Mouse (Mus musculus) hindbrain, embryonic 16.5 days (tissue): ENCODE measurements around the gene Wsb1. TPM values are rescaled to one million over a fixed set of nuclear protein-coding genes. Genes with fewer than 3 reads are reported as not detected.

Experiments used
- ATAC-seq: fragments of 200-750 bp; cut with Nextera tagmentation; 2 replicates; pipeline ENCODE4 v1.8.0; 2017; ENCODE audit warnings: moderate TSS enrichment, moderate library complexity
- H3K27ac ChIP-seq: fragments of 300-500 bp; sonication (generic); 2 replicates; pipeline ENCODE4 v1.5.1; 2014; ENCODE audit warnings: low read depth, mild to moderate bottlenecking, control low read depth, low read length, moderate library complexity
- H3K27me3 ChIP-seq: fragments of 300-500 bp; sonication (generic); replicated peaks from 2 replicates; pipeline ENCODE4 v1.6.1; 2014; ENCODE audit warnings: low read length; ENCODE audit not compliant: control insufficient read depth, insufficient read depth
- H3K36me3 ChIP-seq: fragments of 300-500 bp; sonication (generic); 2 replicates; pipeline ENCODE4 v1.6.1; 2014; ENCODE audit warnings: mild to moderate bottlenecking, low read length, moderate library complexity, mixed read lengths; ENCODE audit not compliant: control insufficient read depth, insufficient read depth
- H3K4me1 ChIP-seq: fragments of 300-500 bp; sonication (generic); 2 replicates; pipeline ENCODE4 v1.6.1; 2014; ENCODE audit warnings: low read depth, low read length; ENCODE audit not compliant: control insufficient read depth, insufficient read depth
- H3K4me2 ChIP-seq: fragments of 300-500 bp; sonication (generic); 2 replicates; pipeline ENCODE4 v1.6.1; 2014; ENCODE audit warnings: mild to moderate bottlenecking, low read length, control low read depth, moderate library complexity
- H3K4me3 ChIP-seq: fragments of 300-500 bp; sonication (generic); 2 replicates; pipeline ENCODE4 v1.5.1; 2014; ENCODE audit warnings: mild to moderate bottlenecking, low read length, control low read depth, moderate library complexity
- H3K9ac ChIP-seq: fragments of 300-500 bp; sonication (generic); 2 replicates; pipeline ENCODE4 v1.6.1; 2014; ENCODE audit warnings: low read depth, mild to moderate bottlenecking, control low read depth, low read length, moderate library complexity
- H3K9me3 ChIP-seq: fragments of 300-500 bp; sonication (generic); 2 replicates; pipeline ENCODE4 v1.6.1; 2014; ENCODE audit warnings: mild to moderate bottlenecking, low read length, moderate library complexity; ENCODE audit not compliant: control insufficient read depth
- WGBS: fragments of 180-500 bp; shearing (Covaris S2); extraction: QIAGEN DNeasy Blood & Tissue Kit; methylation state at CpG from one replicate; pipeline ENCODE4 v1.1.7; 2014; 5-methylcytosine and 5-hydroxymethylcytosine counted together
- polyA plus RNA-seq: library from polyadenylated mRNA; unstranded; fragments of >200 nt; fragmentation: Nextera tagmentation; extraction: Ambion mirVana; gene quantifications from 2 replicates; pipeline ENCODE4 v1.2.1, GENCODE M21; 2015

Gene Wsb1
- polyA plus RNA-seq, 1 experiment from 2014 or later: 380 TPM

- no peaks in the 10 kb centered on the region for H3K36me3 ChIP-seq
- 72% methylated on average over 5 of the region's 5 CpGs for WGBS
- no peak overlapping the region for H3K27ac ChIP-seq
- no peak overlapping the region for H3K4me3 ChIP-seq
- no peaks in the 10 kb centered on the region for H3K27me3 ChIP-seq
- no peaks in the 10 kb centered on the region for H3K9me3 ChIP-seq
- ATAC-seq: no peak
- no peak overlapping the region for H3K4me2 ChIP-seq
- no peak overlapping the region for H3K9ac ChIP-seq
- H3K4me1 ChIP-seq: no peaks in the 10 kb centered on the region
These were observed 37.2 kb upstream of the Wsb1 start for GRCm38 (mm10) chr11:79291651-79292050.

GRCm38 (mm10) chr11:79290473-79290872 is 36.0 kb upstream of the Wsb1 start:
- ATAC-seq: no peak

DNA sequence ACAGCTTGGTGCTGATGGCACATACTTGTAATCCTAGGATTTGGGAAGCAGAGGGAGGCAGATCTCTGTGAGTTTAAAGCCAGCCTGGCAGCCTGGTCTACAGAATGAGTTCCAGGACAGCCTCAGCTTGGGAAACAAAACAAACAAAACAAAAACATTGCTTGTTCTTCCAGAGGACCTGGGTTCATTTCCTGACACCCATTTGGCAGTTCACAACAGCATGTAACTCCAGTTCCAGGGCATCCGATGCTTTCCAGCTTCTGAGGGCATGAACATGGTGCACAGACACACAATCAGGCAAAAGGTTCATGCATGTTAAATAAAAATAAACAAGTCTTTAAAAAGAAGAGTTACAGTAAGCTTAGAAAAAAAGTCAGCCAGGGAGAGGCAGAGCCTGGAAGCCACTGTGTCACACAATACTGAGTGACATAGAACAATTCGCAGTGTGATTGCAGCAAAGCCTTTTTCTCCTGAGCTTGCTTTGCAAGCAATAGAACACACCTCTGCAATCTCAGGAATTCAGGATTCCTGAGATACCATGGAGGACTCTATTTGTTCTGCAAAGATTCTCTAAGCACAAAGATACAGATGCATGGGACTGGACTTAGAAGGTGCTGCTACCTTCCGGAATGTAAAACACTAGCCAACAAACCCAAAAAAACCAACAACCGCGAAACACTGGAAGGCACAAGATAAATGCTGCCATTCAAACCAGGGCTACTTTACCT is 34.6 kb upstream of the Wsb1 start:
- Histone ChIP-seq H3K4me1 (no peaks in the 10 kb centered on the region), H3K27ac (no peak overlapping the region), H3K4me3 (no peak overlapping the region), H3K36me3 (no peaks in the 10 kb centered on the region), H3K27me3 (no peaks in the 10 kb centered on the region), H3K9ac (no peak overlapping the region), H3K9me3 (no peaks in the 10 kb centered on the region), H3K4me2 (no peak overlapping the region)
- no peak for ATAC-seq
- WGBS: 92% methylated on average over 5 of the region's 5 CpGs

More at GRCm38 (mm10) chr11:79290473-79290872, 36.0 kb upstream of the Wsb1 start:
- no peak overlapping the region for H3K4me3 ChIP-seq
- H3K4me1 ChIP-seq: no peaks in the 10 kb centered on the region
- no peak overlapping the region for H3K27ac ChIP-seq
- no peak overlapping the region for H3K9ac ChIP-seq
- no peaks in the 10 kb centered on the region for H3K36me3 ChIP-seq
- 56% methylated on average over 2 of the region's 2 CpGs for WGBS
- no peaks in the 10 kb centered on the region for H3K9me3 ChIP-seq
- no peaks in the 10 kb centered on the region for H3K27me3 ChIP-seq
- H3K4me2 ChIP-seq: no peak overlapping the region

GRCm38 (mm10) chr11:79288278-79288843 is 33.9 kb upstream of the Wsb1 start:
- Histone ChIP-seq H3K27me3 (no peaks in the 10 kb centered on the region), H3K4me1 (no peaks in the 10 kb centered on the region), H3K27ac (no peak overlapping the region), H3K9ac (no peak overlapping the region), H3K4me2 (no peak overlapping the region), H3K4me3 (no peak overlapping the region), H3K36me3 (no peaks in the 10 kb centered on the region), H3K9me3 (no peaks in the 10 kb centered on the region)
- ATAC-seq: no peak
- WGBS: 75% methylated on average over 7 of the region's 7 CpGs

DNA sequence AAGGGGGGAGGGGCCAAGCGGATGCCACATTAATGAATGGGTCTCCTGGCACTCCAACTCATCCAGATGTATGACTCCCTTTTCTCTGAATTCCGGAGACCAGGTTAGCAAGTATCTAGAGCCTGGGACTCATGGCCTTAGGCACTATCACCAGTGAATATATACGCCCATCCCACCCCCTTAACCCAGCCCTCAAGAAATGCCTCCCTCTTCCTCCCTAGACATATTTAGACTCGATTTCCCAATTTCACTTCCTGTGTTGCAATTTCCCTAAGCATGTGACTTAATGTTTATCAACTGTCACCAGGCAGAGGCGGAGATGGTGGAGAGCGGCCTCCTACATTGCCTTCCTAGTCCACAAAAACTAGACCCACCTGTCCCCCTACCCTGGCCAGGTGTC is 33.0 kb upstream of the Wsb1 start:
- no peak for ATAC-seq
- WGBS: 74% methylated on average over 6 of the region's 6 CpGs
- no peak overlapping the region for H3K27ac ChIP-seq

DNA sequence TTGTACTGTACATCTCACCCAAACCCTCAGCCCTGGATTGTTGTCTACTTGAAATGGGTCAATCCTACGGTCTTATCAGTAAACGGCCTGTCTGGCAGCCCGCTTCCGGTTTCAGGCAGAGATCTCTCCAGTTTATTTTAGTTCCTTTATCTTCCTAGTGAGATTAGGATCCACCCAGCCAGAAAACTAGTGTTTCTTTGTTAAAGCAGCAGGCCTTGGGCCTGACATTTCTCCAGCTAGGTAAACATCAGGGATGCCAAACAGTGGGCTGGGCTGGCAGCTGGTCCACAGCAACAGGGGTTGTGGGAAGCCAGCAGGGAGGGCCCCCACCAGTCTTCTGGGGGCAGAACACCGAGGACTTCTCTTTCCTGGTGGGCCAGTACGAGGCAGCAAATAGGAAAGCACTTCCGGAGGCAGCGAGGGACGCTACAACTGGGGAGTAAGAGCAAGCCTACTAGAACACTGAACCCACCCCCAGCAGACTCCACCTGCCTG is 31.9 kb upstream of the Wsb1 start:
- Histone ChIP-seq H3K9me3 (no peaks in the 10 kb centered on the region), H3K9ac (no peak overlapping the region), H3K27me3 (no peaks in the 10 kb centered on the region), H3K4me2 (no peak overlapping the region), H3K4me3 (no peak overlapping the region), H3K4me1 (no peaks in the 10 kb centered on the region), H3K36me3 (no peaks in the 10 kb centered on the region), H3K27ac (no peak overlapping the region)
- WGBS: 82% methylated on average over 9 of the region's 9 CpGs
- no peak for ATAC-seq

More for the DNA sequence above, 33.0 kb upstream of the Wsb1 start:
- Histone ChIP-seq H3K9ac (no peak overlapping the region), H3K27me3 (no peaks in the 10 kb centered on the region), H3K4me3 (no peak overlapping the region), H3K4me2 (no peak overlapping the region), H3K4me1 (no peaks in the 10 kb centered on the region), H3K36me3 (no peaks in the 10 kb centered on the region), H3K9me3 (no peaks in the 10 kb centered on the region)

GRCm38 (mm10) chr11:79283350-79284030 is 29.0 kb upstream of the Wsb1 start:
- Histone ChIP-seq H3K4me3 (no peak overlapping the region), H3K9me3 (no peaks in the 10 kb centered on the region), H3K27me3 (no peaks in the 10 kb centered on the region), H3K27ac (no peak overlapping the region), H3K4me1 (no peaks in the 10 kb centered on the region; the same call in 1 of the 2 replicates), H3K36me3 (no peaks in the 10 kb centered on the region), H3K4me2 (no peak overlapping the region), H3K9ac (no peak overlapping the region)
- no peak for ATAC-seq
- WGBS: 92% methylated on average over 4 of the region's 4 CpGs

- H3K4me3 ChIP-seq: no peak overlapping the region
- H3K4me2 ChIP-seq: no peak overlapping the region
- H3K27ac ChIP-seq: no peak overlapping the region
- H3K27me3 ChIP-seq: no peaks in the 10 kb centered on the region
- H3K36me3 ChIP-seq: no peaks in the 10 kb centered on the region
- no peak overlapping the region for H3K9ac ChIP-seq
- 77% methylated on average over 5 of the region's 5 CpGs for WGBS
- no peaks in the 10 kb centered on the region; the same call in 1 of the 2 replicates for H3K4me1 ChIP-seq
- no peaks in the 10 kb centered on the region for H3K9me3 ChIP-seq
- ATAC-seq: no peak
These were observed 26.9 kb upstream of the Wsb1 start for GRCm38 (mm10) chr11:79281396-79281795.

- no peaks in the 10 kb centered on the region for H3K9me3 ChIP-seq
- no peak overlapping the region for H3K27ac ChIP-seq
- WGBS: 53% methylated on average over 2 of the region's 2 CpGs
- no peak overlapping the region for H3K4me3 ChIP-seq
- H3K36me3 ChIP-seq: no peaks in the 10 kb centered on the region
- no peaks in the 10 kb centered on the region; the same call in 1 of the 2 replicates for H3K4me1 ChIP-seq
- ATAC-seq: no peak
- H3K4me2 ChIP-seq: no peak overlapping the region
- H3K9ac ChIP-seq: no peak overlapping the region
- no peaks in the 10 kb centered on the region for H3K27me3 ChIP-seq
These were observed 25.4 kb upstream of the Wsb1 start for GRCm38 (mm10) chr11:79279732-79280405.
